Mouse (Mus musculus) lung, postnatal 25 days (tissue): ENCODE measurements around the gene Nkrf.
A peak's percentile ranks its signal among the peaks of the same experiment; 100 is the strongest.

Experiments
- DNase-seq: peaks from one replicate; pipeline ENCODE4 v3.0.0; 2022; ENCODE audit warnings: low spot score

The Nkrf gene

GRCm38 (mm10) chrX:36902321-36903114 lies at the start of gene Nkrf:
Nkrf (minus strand) TSS chrX:36902899.
- DNase-seq: no peak

GRCm38 (mm10) chrX:36941106-36941505 lies 38.4 kb upstream of the Nkrf start:
- DNase-seq: no peak

GRCm38 (mm10) chrX:36939806-36940413 lies 37.2 kb upstream of the Nkrf start:
- DNase-seq: peak; percentile 61

GRCm38 (mm10) chrX:36935326-36935966 lies 32.7 kb upstream of the Nkrf start:
- no peak for DNase-seq

GRCm38 (mm10) chrX:36930574-36930973 lies 27.9 kb upstream of the Nkrf start:
- no peak for DNase-seq

GRCm38 (mm10) chrX:36929694-36930093 lies 27.0 kb upstream of the Nkrf start:
- DNase-seq: no peak

GRCm38 (mm10) chrX:36928791-36929190 lies 26.1 kb upstream of the Nkrf start:
- no peak for DNase-seq

GRCm38 (mm10) chrX:36921346-36921745 lies 18.6 kb upstream of the Nkrf start:
- no peak for DNase-seq

- DNase-seq: no peak
Observed at GRCm38 (mm10) chrX:36917749-36918148, 15.1 kb upstream of the Nkrf start.

GRCm38 (mm10) chrX:36911343-36911742 lies 8.6 kb upstream of the Nkrf start:
- DNase-seq: peak; percentile 38

- no peak for DNase-seq
Observed at GRCm38 (mm10) chrX:36906539-36906938, 3.8 kb upstream of the Nkrf start.

- DNase-seq: peak; percentile 94
Observed at GRCm38 (mm10) chrX:36903115-36903768, 543 bp upstream of the Nkrf start.

GRCm38 (mm10) chrX:36901655-36902054 lies 1.0 kb downstream of the Nkrf start:
- DNase-seq: no peak

GRCm38 (mm10) chrX:36898931-36899330 lies 3.8 kb downstream of the Nkrf start:
- peak; percentile 21 for DNase-seq

- no peak for DNase-seq
Observed at GRCm38 (mm10) chrX:36884719-36885118, 18.0 kb downstream of the Nkrf start.

- no peak for DNase-seq
Observed at GRCm38 (mm10) chrX:36874704-36875128, 28.0 kb downstream of the Nkrf start.

GRCm38 (mm10) chrX:36874178-36874696 lies 28.5 kb downstream of the Nkrf start:
- DNase-seq: peak; percentile 89

GRCm38 (mm10) chrX:36873765-36874164 lies 28.9 kb downstream of the Nkrf start, which contains the start of the genes Ube2a and C330007P06Rik:
Ube2a (plus strand) TSS chrX:36873900.
C330007P06Rik (minus strand) TSS chrX:36874111.
- no peak for DNase-seq

- DNase-seq: no peak
Observed at GRCm38 (mm10) chrX:36870372-36870771, 32.3 kb downstream of the Nkrf start.

GRCm38 (mm10) chrX:36864609-36865328 lies 37.9 kb downstream of the Nkrf start:
- no peak for DNase-seq
